Mouse (Mus musculus) embryonic facial prominence, embryonic 13.5 days (tissue): ENCODE results near the gene Ly6g6d. TPM values are rescaled to one million over a fixed set of nuclear protein-coding genes. Genes with fewer than 3 reads are reported as not detected.
A peak's percentile ranks its signal among the peaks of the same experiment; 100 is the strongest.
"Not testable (repeated sequence)": the region's sequence is repeated elsewhere in the genome, so short reads cannot be mapped to it uniquely, and the experiment has no call there.

Source experiments
- ATAC-seq: fragments of 200-750 bp; cut with Nextera tagmentation; 2 replicates; pipeline ENCODE4 v1.8.0; 2017; ENCODE audit warnings: low read depth; ENCODE audit not compliant: insufficient number of reproducible peaks, insufficient read depth, low FRiP score, low TSS enrichment
- H3K27ac ChIP-seq: fragments of 300-500 bp; sonication (generic); 2 replicates; pipeline ENCODE4 v1.5.1; 2015; ENCODE audit warnings: moderate library complexity, mild to moderate bottlenecking, inconsistent platforms
- H3K27me3 ChIP-seq: fragments of 300-500 bp; sonication (generic); 2 replicates; pipeline ENCODE4 v1.6.1; 2015; ENCODE audit warnings: mild to moderate bottlenecking, inconsistent platforms
- H3K36me3 ChIP-seq: fragments of 300-500 bp; sonication (generic); 2 replicates; pipeline ENCODE4 v1.6.1; 2015; ENCODE audit warnings: mild to moderate bottlenecking, inconsistent platforms
- H3K4me1 ChIP-seq: fragments of 300-500 bp; sonication (generic); 2 replicates; pipeline ENCODE4 v1.6.1; 2015; ENCODE audit warnings: inconsistent platforms
- H3K4me2 ChIP-seq: fragments of 300-500 bp; sonication (generic); 2 replicates; pipeline ENCODE4 v1.6.1; 2015; ENCODE audit warnings: moderate library complexity, mild to moderate bottlenecking, inconsistent platforms
- H3K4me3 ChIP-seq: fragments of 300-500 bp; sonication (generic); 2 replicates; pipeline ENCODE4 v1.5.1; 2015; ENCODE audit warnings: mild to moderate bottlenecking, inconsistent platforms
- H3K9ac ChIP-seq: fragments of 300-500 bp; sonication (generic); 2 replicates; pipeline ENCODE4 v1.6.1; 2015; ENCODE audit warnings: mild to moderate bottlenecking, inconsistent platforms
- H3K9me3 ChIP-seq: fragments of 300-500 bp; sonication (generic); 2 replicates; pipeline ENCODE4 v1.6.1; 2016; ENCODE audit warnings: inconsistent platforms
- WGBS: fragments of 180-500 bp; shearing (Covaris S2); methylation state at CpG from one replicate; pipeline ENCODE4 v1.1.7; 2015; ENCODE audit warnings: mixed read lengths; 5-methylcytosine and 5-hydroxymethylcytosine counted together
- polyA plus RNA-seq: library from polyadenylated mRNA; unstranded; fragments of >200 nt; fragmentation: Nextera tagmentation; extraction: Ambion mirVana; gene quantifications from 2 replicates; pipeline ENCODE4 v1.2.1, GENCODE M21; 2015

Gene Ly6g6d
- polyA plus RNA-seq: 0.77 and 1.3 TPM in 2 replicates

DNA sequence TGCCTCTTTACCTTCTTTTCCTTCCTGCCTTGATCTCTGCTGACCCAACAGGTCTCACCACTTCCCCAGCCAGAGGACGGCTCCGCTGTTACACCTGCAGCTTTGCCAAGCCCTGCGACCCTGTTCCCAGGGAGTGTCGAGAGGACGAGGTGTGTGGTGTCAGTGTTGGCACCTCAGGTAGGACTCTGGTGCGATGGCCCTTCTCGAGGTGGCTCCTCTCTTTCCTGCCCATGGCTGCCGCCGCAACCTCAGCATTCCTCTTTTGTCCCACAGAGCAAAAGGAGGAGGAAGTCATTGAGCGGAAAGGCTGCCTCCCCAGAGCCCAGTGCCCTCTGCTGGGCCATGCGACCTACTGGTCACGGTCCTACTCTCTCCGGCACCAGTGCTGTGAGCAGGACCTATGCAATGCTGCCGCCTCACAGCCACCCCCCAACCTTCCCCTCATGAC, at the start of gene Ly6g6d:
Gene Ly6g6d, minus strand, starts transcription at position 280 of the 448 bp plus-strand sequence.
- no peak for ATAC-seq
- no peaks in the 10 kb centered on the region for H3K36me3 ChIP-seq
- peak within 1 kb of the TSS; percentile 55; the same call in 1 of the 2 replicates for H3K27ac ChIP-seq
- 10% methylated on average over 14 of the region's 14 CpGs for WGBS
- H3K9ac ChIP-seq: no peak within 1 kb of the TSS; the same call in 1 of the 2 replicates
- H3K4me3 ChIP-seq: peak within 1 kb of the TSS; percentile 20; the same call in 1 of the 2 replicates
- peaks cover 32% of the 10 kb centered on the region for H3K4me1 ChIP-seq
- H3K9me3 ChIP-seq: no peaks in the 10 kb centered on the region
- peak within 1 kb of the TSS; percentile 45 for H3K4me2 ChIP-seq
- peaks cover 16% of the 10 kb centered on the region for H3K27me3 ChIP-seq

DNA sequence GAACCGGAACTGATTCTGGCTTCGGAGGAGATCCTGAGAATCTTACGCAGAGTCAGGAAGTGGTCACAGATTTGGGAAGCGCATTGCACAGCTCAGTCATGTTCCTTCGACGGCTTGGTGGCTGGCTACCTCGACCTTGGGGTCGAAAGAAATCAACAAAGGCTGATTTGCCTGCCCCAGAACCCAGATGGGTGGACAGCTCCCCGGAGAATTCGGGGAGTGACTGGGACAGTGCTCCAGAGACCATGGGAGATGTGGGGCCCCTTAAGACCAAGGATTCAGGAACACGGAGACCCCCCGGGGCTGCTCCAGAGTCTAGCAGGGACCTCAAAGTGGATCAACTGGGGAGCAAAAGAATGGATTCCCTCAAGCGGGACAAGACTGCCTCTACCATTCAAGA, 49.2 kb upstream of the Ly6g6d start:
- 67% methylated on average over 13 of the region's 13 CpGs for WGBS

DNA sequence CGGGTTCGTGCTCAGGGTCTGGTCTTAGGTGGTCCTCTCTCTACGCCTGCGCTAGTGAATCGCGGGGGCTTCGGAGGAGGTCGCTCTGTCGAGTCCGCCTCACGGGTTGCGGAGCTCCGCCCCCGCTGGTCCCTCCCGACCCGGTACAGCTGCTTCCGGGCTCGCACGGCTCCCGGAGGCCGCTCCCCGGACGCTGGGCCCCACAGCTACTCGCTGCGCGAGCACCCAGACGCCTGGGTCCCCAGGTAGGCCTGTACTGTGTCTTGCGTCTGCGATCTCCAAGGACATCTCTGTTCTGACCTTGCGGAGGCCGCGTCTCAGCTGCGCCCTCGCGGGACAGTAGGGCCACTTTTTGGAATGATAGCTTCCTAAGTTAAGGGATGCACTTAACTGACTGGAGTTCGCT, 48.3 kb upstream of the Ly6g6d start, which contains the start of gene D17H6S53E:
Gene D17H6S53E, plus strand, starts transcription at position 168 of the 406 bp plus-strand sequence.
- Histone ChIP-seq H3K27me3 (no peaks in the 10 kb centered on the region), H3K4me3 (peak within 1 kb of the TSS; percentile 82), H3K27ac (peak within 1 kb of the TSS; percentile 88), H3K9ac (peak within 1 kb of the TSS; percentile 89), H3K4me1 (peaks cover 31% of the 10 kb centered on the region), H3K4me2 (peak within 1 kb of the TSS; percentile 83), H3K36me3 (peaks cover 45% of the 10 kb centered on the region), H3K9me3 (no peaks in the 10 kb centered on the region)
- ATAC-seq: peak; percentile 70; the same call in 1 of the 2 replicates
- WGBS: under 1% methylated on average over 36 of the region's 36 CpGs

More for the DNA sequence above, 49.2 kb upstream of the Ly6g6d start:
- no peaks in the 10 kb centered on the region for H3K9me3 ChIP-seq
- H3K27ac ChIP-seq: peak overlapping the region; percentile 88; the same call in 1 of the 2 replicates
- peak overlapping the region; percentile 82 for H3K4me3 ChIP-seq
- H3K4me1 ChIP-seq: peaks cover 30% of the 10 kb centered on the region
- H3K4me2 ChIP-seq: peak overlapping the region; percentile 83
- H3K36me3 ChIP-seq: peaks cover 45% of the 10 kb centered on the region
- peak overlapping the region; percentile 89 for H3K9ac ChIP-seq
- no peaks in the 10 kb centered on the region for H3K27me3 ChIP-seq
- ATAC-seq: no peak

DNA sequence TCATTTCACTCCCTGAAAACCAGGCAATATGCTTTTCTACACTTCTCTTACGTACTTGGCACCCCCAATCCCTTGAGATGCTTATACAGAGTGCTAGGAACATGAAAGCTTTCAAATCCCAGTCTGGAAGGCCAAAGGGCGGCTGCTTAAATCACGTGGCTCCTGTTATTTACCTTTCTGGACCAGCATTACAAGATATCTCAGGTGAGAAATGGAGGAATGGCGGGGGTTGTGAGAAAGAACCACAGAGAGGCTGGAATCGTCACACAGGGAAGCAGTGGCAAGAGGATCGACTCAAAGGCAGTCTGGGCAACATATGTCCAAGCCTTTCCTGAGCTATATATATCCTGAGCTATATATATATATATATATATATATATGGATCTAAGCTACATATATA, 47.7 kb upstream of the Ly6g6d start:
- ATAC-seq: no peak
- peaks cover 31% of the 10 kb centered on the region for H3K4me1 ChIP-seq
- peak overlapping the region; percentile 83 for H3K4me2 ChIP-seq
- H3K4me3 ChIP-seq: peak overlapping the region; percentile 82
- H3K9ac ChIP-seq: peak overlapping the region; percentile 89
- H3K27ac ChIP-seq: peak overlapping the region; percentile 88; the same call in 1 of the 2 replicates
- peaks cover 41% of the 10 kb centered on the region for H3K36me3 ChIP-seq
- H3K9me3 ChIP-seq: no peaks in the 10 kb centered on the region
- H3K27me3 ChIP-seq: no peaks in the 10 kb centered on the region
- WGBS: 29% methylated on average over 6 of the region's 6 CpGs

DNA sequence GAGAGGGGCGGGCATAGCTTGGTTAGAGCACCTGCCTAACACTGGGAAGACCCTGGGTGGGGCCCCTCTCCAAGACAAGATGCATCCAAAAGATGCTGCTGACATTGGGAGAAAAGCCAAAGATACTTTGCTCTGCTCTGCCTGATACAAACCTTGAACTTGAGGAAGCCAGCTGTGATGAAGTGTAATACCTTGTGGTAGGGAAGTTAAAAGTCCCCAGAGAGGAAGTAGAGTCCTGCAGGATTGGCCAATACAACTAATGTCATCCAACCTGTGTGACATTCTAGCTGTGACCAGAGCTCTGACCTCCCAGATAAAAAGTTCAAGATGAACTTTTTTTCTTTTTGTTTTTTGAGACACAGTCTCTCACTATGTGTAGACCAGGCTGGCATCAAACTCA, 47.2 kb upstream of the Ly6g6d start:
- H3K27ac ChIP-seq: no peak overlapping the region
- 95% methylated on average over 1 of the region's 1 CpGs for WGBS
- peak overlapping the region; percentile 83; the same call in 1 of the 2 replicates for H3K4me2 ChIP-seq
- no peaks in the 10 kb centered on the region for H3K9me3 ChIP-seq
- H3K4me3 ChIP-seq: no peak overlapping the region; the same call in 1 of the 2 replicates
- H3K9ac ChIP-seq: peak overlapping the region; percentile 89
- peaks cover 35% of the 10 kb centered on the region for H3K4me1 ChIP-seq
- no peaks in the 10 kb centered on the region for H3K27me3 ChIP-seq
- ATAC-seq: no peak
- peaks cover 37% of the 10 kb centered on the region for H3K36me3 ChIP-seq

DNA sequence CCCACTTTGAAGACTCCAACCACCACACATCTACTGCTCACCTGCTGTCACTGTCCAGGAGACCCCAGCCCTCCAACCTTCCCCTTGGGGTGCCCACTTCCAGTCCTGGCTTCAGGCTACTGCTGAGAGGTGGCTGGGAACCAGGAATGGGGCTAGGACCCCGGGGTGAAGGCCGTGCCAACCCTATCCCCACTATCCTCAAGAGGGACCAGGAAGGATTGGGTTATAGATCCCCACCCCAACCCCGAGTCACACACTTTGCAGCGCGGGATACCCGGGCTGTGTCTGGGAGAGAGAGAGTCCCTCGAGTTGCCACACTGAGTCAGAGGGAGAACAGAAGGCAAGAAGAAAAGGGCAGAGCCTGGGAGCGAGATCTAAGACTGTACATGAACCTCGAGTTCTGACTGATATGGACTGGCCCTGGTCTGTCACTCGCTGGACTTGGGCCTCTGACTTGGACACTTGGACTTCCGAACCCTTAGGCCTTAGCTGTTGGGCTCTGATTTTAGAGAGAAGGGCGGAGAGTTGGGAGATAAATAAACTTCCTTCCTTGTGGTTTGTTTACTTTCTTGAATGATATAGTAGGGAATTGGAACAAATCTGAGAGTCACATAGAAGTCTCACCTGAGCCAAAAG, 46.5 kb upstream of the Ly6g6d start:
- not testable (repeated sequence) for H3K4me3 ChIP-seq, H3K9ac ChIP-seq, H3K27ac ChIP-seq, H3K9me3 ChIP-seq, ATAC-seq, H3K4me2 ChIP-seq, H3K27me3 ChIP-seq
- peaks cover 36% of the 10 kb centered on the region for H3K36me3 ChIP-seq
- WGBS: 95% methylated on average over 12 of the region's 12 CpGs
- peaks cover 40% of the 10 kb centered on the region for H3K4me1 ChIP-seq

DNA sequence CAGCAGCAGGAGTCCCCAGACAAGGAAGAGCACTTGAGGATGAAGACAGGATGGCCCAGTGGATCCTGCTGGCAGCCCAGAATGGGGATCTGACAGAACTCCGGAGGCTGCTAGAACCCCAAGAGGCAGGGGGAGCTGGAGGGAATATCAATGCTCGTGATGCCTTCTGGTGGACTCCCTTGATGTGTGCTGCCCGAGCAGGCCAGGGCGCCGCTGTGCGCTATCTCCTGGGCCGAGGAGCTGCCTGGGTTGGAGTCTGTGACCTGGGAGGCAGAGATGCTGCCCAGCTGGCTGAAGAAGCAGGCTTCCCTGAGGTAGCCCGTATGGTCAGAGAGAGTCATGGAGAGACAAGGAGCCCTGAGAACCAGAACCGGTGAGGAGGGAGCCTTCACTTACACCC, 45.4 kb upstream of the Ly6g6d start:
- not testable (repeated sequence) for H3K9ac ChIP-seq, H3K4me3 ChIP-seq, H3K27ac ChIP-seq, H3K27me3 ChIP-seq, ATAC-seq, H3K9me3 ChIP-seq, H3K4me2 ChIP-seq
- 90% methylated on average over 9 of the region's 9 CpGs for WGBS
- peaks cover 37% of the 10 kb centered on the region for H3K36me3 ChIP-seq
- H3K4me1 ChIP-seq: peaks cover 40% of the 10 kb centered on the region

DNA sequence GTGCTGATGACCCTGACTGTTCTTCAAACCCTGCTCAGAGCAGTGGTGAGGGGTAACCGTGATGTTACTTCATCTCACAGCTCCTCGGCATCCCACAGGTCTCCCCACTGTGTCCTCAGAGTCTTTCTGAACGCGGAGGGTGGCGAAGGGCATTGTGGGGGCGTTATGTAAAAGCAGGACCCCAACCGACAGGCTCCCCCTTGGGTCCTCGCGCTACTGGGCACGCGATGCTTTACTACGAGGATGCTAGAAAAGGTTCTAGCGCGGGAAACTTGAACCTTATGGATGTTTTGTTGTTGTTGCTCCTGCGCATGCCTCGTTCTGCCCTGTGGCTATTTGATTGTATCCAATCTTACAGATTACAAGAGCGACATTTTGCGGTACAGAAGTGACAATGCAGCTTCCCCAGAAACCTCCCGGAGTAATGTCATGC, 44.0 kb upstream of the Ly6g6d start, which contains the start of gene Csnk2b:
Gene Csnk2b, minus strand, starts transcription at position 183 of the 433 bp plus-strand sequence.
- WGBS: under 1% methylated on average over 19 of the region's 19 CpGs
- Histone ChIP-seq H3K4me3 (peak within 1 kb of the TSS; percentile 94), H3K27ac (peak within 1 kb of the TSS; percentile 93), H3K4me2 (peak within 1 kb of the TSS; percentile 94), H3K36me3 (peaks cover 42% of the 10 kb centered on the region), H3K9ac (peak within 1 kb of the TSS; percentile 95), H3K27me3 (no peaks in the 10 kb centered on the region), H3K9me3 (no peaks in the 10 kb centered on the region), H3K4me1 (peaks cover 31% of the 10 kb centered on the region)
- no peak for ATAC-seq

DNA sequence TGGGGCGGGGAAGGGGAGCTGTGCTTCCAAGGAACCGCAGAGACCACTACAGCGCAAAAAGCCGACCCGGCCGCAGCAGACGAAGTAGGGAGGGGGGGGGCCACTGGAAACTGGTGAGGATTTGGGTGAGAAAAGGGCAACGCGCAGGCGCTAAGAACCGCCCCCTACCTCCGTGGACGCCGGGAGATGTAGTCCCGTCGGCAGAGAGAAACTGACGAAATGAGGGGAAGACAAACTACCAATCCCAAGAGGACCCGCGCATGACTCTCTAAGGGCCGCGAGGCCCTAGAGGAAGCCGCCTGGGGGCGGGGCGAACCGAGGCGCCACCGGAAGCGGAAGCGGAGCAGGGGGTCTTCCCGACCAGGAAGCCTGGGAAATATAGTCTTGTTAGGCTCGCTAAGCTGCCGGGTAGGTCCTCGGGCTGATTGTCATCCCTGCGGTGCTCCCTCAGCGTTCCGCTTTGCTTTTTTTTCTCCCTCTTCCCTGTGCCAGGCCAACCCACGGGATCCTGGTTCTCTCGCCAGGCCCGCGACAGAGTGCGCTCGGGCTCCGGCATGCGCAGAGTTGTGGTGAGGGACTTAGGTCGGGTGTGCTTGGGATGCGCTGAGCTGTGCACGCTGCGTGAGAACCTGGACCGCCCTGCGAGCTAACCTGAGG, 43.4 kb upstream of the Ly6g6d start, which contains the start of gene Gpank1:
Gene Gpank1, plus strand, starts transcription at position 313 of the 657 bp plus-strand sequence.
- peak within 1 kb of the TSS; percentile 94 for H3K4me2 ChIP-seq
- under 1% methylated on average over 50 of the region's 50 CpGs for WGBS
- H3K4me1 ChIP-seq: peaks cover 26% of the 10 kb centered on the region
- H3K27me3 ChIP-seq: no peaks in the 10 kb centered on the region
- H3K36me3 ChIP-seq: peaks cover 46% of the 10 kb centered on the region
- H3K27ac ChIP-seq: peak within 1 kb of the TSS; percentile 93
- peak; percentile 89 for ATAC-seq
- H3K9me3 ChIP-seq: no peaks in the 10 kb centered on the region
- H3K9ac ChIP-seq: peak within 1 kb of the TSS; percentile 95
- H3K4me3 ChIP-seq: peak within 1 kb of the TSS; percentile 94

DNA sequence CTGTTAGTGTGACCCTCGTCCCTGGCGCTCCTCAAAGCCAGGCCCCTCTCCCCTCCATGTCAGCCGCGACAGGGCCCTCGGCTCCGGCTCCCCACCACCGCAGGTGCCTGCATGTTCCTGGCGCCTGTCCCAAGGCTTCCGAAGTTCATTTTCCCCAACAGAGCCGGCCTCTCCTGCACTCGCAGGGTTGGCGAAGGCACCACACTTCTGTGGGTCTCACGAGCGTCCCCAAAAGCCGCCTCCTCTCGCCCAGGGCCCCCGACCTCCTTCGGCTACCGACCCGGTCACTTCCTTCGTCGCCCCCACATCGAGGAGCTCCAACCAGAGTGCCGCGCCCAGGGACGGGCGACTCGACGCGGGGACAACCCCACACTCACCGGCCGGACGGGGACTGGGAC, 42.9 kb upstream of the Ly6g6d start:
- Histone ChIP-seq H3K27me3 (no peaks in the 10 kb centered on the region), H3K9me3 (no peaks in the 10 kb centered on the region), H3K27ac (peak overlapping the region; percentile 60; the same call in 1 of the 2 replicates), H3K4me1 (peaks cover 26% of the 10 kb centered on the region), H3K36me3 (peaks cover 51% of the 10 kb centered on the region), H3K4me3 (peak overlapping the region; percentile 94), H3K9ac (peak overlapping the region; percentile 95), H3K4me2 (peak overlapping the region; percentile 94)
- no peak for ATAC-seq
- under 1% methylated on average over 33 of the region's 33 CpGs for WGBS
